ENCODE assay signal across 8 mouse cellular contexts in the genomic region with DNA sequence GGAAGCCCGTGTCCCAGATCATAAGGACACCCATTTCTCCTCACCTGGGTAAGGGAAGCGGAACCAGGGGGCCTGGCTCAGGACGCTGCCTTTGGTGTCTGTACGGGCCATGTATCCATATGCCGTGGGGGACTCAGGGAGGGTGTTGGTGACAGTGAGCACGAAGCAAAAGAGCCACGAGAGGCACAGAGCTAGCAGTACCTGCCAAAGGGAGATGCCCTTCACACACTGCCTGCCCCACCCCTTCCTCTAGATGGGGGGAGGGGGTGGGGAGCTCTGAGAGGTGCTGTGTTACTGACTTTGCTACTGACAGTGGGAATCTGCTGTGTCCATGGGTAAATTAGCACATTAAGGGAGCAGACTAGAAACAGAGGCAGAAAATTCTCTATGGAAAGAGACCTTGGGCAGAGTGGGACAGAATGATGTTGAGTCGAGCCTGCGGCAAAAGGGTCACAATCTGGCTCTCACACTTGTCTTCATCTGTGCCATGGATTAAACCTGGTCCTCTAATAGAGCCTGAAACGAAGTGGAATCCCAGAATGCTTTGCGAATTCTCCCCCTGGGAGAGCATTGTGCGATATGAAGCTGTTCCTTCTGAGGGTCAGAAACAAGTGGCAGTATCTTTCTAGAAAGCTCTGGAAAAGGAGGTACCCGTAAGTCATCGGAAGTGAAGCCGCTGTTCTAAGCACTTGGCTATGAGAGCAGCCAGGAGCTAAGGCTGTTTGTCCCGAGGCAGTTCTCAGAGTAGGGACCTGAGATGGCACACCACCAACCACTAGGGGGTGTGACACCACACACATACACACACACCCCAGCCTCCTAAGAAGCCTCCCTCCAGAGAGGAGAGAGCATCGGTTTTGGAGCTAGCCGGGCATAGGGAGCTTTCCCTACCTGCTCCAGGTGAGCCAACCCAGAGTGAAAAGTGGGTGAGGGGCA. TPM values are rescaled to one million over a fixed set of nuclear protein-coding genes. Genes with fewer than 3 reads are reported as not detected.
A peak's percentile ranks its signal among the peaks of the same experiment; 100 is the strongest.
DNase-seq lines count a peak whose midpoint lies in the region; ATAC-seq lines count a peak whose summit lies in the region.

No protein-coding gene starts in this region.

- H3K4me2 ChIP-seq in embryonic facial prominence, embryonic 15.5 days (replicated peaks) = peak overlapping the region; percentile 13; the same call in 1 of the 2 replicates
- H3K4me2 ChIP-seq in liver, embryonic 16.5 days (ENCODE audit: low read depth, low read length) = peak overlapping the region; percentile 35
- H3K4me2 ChIP-seq in neural tube, embryonic 14.5 days (ENCODE audit: low read depth, low read length) = peak overlapping the region; percentile 31

- DNase-seq in adrenal gland, adult 2 months = peak; percentile 28
- no peak for DNase-seq in adrenal gland, adult 18-20 months (ENCODE audit: low spot score in 2 of 2)
- DNase-seq in MEL-GATA-1-ER (ENCODE audit: extremely low read depth, low read depth) = peak; percentile 46
- DNase-seq in right cerebral cortex, postnatal 25 days = no peak

- no peak overlapping the region for H3K27ac ChIP-seq in embryonic facial prominence, embryonic 15.5 days (replicated peaks)
- no peak overlapping the region for H3K27ac ChIP-seq in liver, embryonic 16.5 days (ENCODE audit: low read length)
- H3K27ac ChIP-seq in neural tube, embryonic 14.5 days (ENCODE audit: low read depth, low read length) = no peak overlapping the region

- ATAC-seq in embryonic facial prominence, embryonic 15.5 days (ENCODE audit: insufficient number of reproducible peaks, low FRiP score, low TSS enrichment, low read depth) = 0 out of 2 replicates have a peak, but pooled peaks have one; percentile 56
- peak; percentile 92 for ATAC-seq in inflammation-experienced regulatory T-cells, adult 6 months
- ATAC-seq in liver, embryonic 16.5 days (ENCODE audit: low read depth) = peak; percentile 43; the same call in 1 of the 2 replicates
- peak; percentile 68; the same call in 1 of the 2 replicates for ATAC-seq in neural tube, embryonic 14.5 days (ENCODE audit: low read depth)

- H3K27me3 ChIP-seq in embryonic facial prominence, embryonic 15.5 days = no peaks in the 10 kb centered on the region
- H3K27me3 ChIP-seq in liver, embryonic 16.5 days (ENCODE audit: control insufficient read depth, insufficient read depth, low read depth, low read length) = no peaks in the 10 kb centered on the region
- H3K27me3 ChIP-seq in neural tube, embryonic 14.5 days (ENCODE audit: control insufficient read depth, insufficient read depth, low read length) = no peaks in the 10 kb centered on the region

- no peak overlapping the region for H3K9ac ChIP-seq in embryonic facial prominence, embryonic 15.5 days
- H3K9ac ChIP-seq in liver, embryonic 16.5 days (ENCODE audit: low read depth, low read length) = no peak overlapping the region
- no peak overlapping the region for H3K9ac ChIP-seq in neural tube, embryonic 14.5 days (replicated peaks; ENCODE audit: low read depth, low read length)

- no peaks in the 10 kb centered on the region for H3K4me1 ChIP-seq in embryonic facial prominence, embryonic 15.5 days
- H3K4me1 ChIP-seq in liver, embryonic 16.5 days (ENCODE audit: control insufficient read depth, low read depth, low read length) = no peaks in the 10 kb centered on the region
- H3K4me1 ChIP-seq in neural tube, embryonic 14.5 days (ENCODE audit: control insufficient read depth, insufficient read depth, low read length) = no peaks in the 10 kb centered on the region

- no peaks in the 10 kb centered on the region for H3K36me3 ChIP-seq in embryonic facial prominence, embryonic 15.5 days
- H3K36me3 ChIP-seq in liver, embryonic 16.5 days (ENCODE audit: control insufficient read depth, insufficient read depth) = no peaks in the 10 kb centered on the region
- no peaks in the 10 kb centered on the region for H3K36me3 ChIP-seq in neural tube, embryonic 14.5 days (ENCODE audit: control insufficient read depth, insufficient read depth, low read length)

- WGBS in embryonic facial prominence, embryonic 15.5 days = 50% methylated on average over 18 of the region's 18 CpGs
- WGBS in liver, embryonic 16.5 days (ENCODE audit: insufficient replicate concordance) = 39% methylated on average over 18 of the region's 18 CpGs
- 55% methylated on average over 18 of the region's 18 CpGs for WGBS in neural tube, embryonic 14.5 days

- H3K9me3 ChIP-seq in embryonic facial prominence, embryonic 15.5 days (replicated peaks) = no peaks in the 10 kb centered on the region
- no peaks in the 10 kb centered on the region for H3K9me3 ChIP-seq in liver, embryonic 16.5 days (replicated peaks; ENCODE audit: control insufficient read depth, low read length)
- no peaks in the 10 kb centered on the region for H3K9me3 ChIP-seq in neural tube, embryonic 14.5 days (ENCODE audit: control insufficient read depth, low read length)

- no peak overlapping the region for H3K4me3 ChIP-seq in embryonic facial prominence, embryonic 15.5 days (replicated peaks)
- peak overlapping the region; percentile 14; the same call in 1 of the 2 replicates for H3K4me3 ChIP-seq in liver, embryonic 16.5 days (ENCODE audit: low read depth, low read length)
- H3K4me3 ChIP-seq in neural tube, embryonic 14.5 days (ENCODE audit: low read depth, low read length) = no peak overlapping the region

RNA-seq across cellular contexts. Expression of a gene that starts 33.0 kb away (rescaled TPM):
- total RNA-seq in adrenal gland, adult 2 months (2021) = under 1 TPM; 0.23 to 0.41 TPM
- 0.92 and 0.95 TPM in 2 replicates for polyA plus RNA-seq in adrenal gland, adult 2 months (2012; rRNA removed)
- under 1 TPM; 0.13 to 0.45 TPM for total RNA-seq in adrenal gland, adult 18-20 months (2021)
- 1.1 TPM in 2 replicates for polyA plus RNA-seq in embryonic facial prominence, embryonic 15.5 days (2015; fragmentation: Nextera tagmentation; extraction: Ambion mirVana)
- under 1 TPM in 1 of 3 experiments, not detected in 2; 0.59 TPM for polyA plus RNA-seq in inflammation-experienced regulatory T-cells, adult 6 months (2017; shearing (Covaris generic))
- 0.08 and 0.14 TPM in 2 replicates for polyA plus RNA-seq in liver, embryonic 16.5 days (2015; fragmentation: Nextera tagmentation; extraction: Ambion mirVana)
- 0.32 and 1.1 TPM in 2 replicates for polyA plus RNA-seq in neural tube, embryonic 14.5 days (2014; fragmentation: Nextera tagmentation; extraction: Ambion mirVana)

RNA-seq across cellular contexts. Expression of a gene that starts 35.2 kb away (rescaled TPM):
- total RNA-seq in adrenal gland, adult 2 months (2021) = not detected
- polyA plus RNA-seq in adrenal gland, adult 2 months (2012; rRNA removed) = not detected in 2 replicates
- total RNA-seq in adrenal gland, adult 18-20 months (2021) = not detected
- polyA plus RNA-seq in embryonic facial prominence, embryonic 15.5 days (2015; fragmentation: Nextera tagmentation; extraction: Ambion mirVana) = not detected in 2 replicates
- not detected for polyA plus RNA-seq in inflammation-experienced regulatory T-cells, adult 6 months (2017; shearing (Covaris generic))
- polyA plus RNA-seq in liver, embryonic 16.5 days (2015; fragmentation: Nextera tagmentation; extraction: Ambion mirVana) = not detected in 2 replicates
- polyA plus RNA-seq in neural tube, embryonic 14.5 days (2014; fragmentation: Nextera tagmentation; extraction: Ambion mirVana) = not detected in 2 replicates

RNA-seq across cellular contexts. Expression of a gene that starts 44.5 kb away (rescaled TPM):
- total RNA-seq in adrenal gland, adult 2 months (2021) = 10 to 100 TPM; 16.7 to 17.0 TPM
- 10.5 and 12.7 TPM in 2 replicates for polyA plus RNA-seq in adrenal gland, adult 2 months (2012; rRNA removed)
- 10 to 100 TPM; 13.0 to 18.6 TPM for total RNA-seq in adrenal gland, adult 18-20 months (2021)
- polyA plus RNA-seq in embryonic facial prominence, embryonic 15.5 days (2015; fragmentation: Nextera tagmentation; extraction: Ambion mirVana) = 10.0 and 12.0 TPM in 2 replicates
- polyA plus RNA-seq in inflammation-experienced regulatory T-cells, adult 6 months (2017; shearing (Covaris generic)) = 10 to 100 TPM; 15.2 to 23.5 (median 19.1) TPM
- polyA plus RNA-seq in liver, embryonic 16.5 days (2015; fragmentation: Nextera tagmentation; extraction: Ambion mirVana) = 9.6 and 10.3 TPM in 2 replicates
- polyA plus RNA-seq in neural tube, embryonic 14.5 days (2014; fragmentation: Nextera tagmentation; extraction: Ambion mirVana) = 15.9 and 18.3 TPM in 2 replicates

Comparison
In these comparisons a context has a peak if more than half of its experiments do, and no peak if none do; other contexts are left out.
1. DNase-seq: peak in adrenal gland, adult 2 months (single experiment) and MEL-GATA-1-ER (single experiment); none in adrenal gland, adult 18-20 months (0 of 2) and right cerebral cortex, postnatal 25 days (single experiment).
2. Peak in every context shown above with its lines, with median percentiles within 50 percentile points of each other: ATAC-seq and H3K4me2 ChIP-seq.